Mouse (Mus musculus): ENCODE data around the gene Syt1.

DNA sequence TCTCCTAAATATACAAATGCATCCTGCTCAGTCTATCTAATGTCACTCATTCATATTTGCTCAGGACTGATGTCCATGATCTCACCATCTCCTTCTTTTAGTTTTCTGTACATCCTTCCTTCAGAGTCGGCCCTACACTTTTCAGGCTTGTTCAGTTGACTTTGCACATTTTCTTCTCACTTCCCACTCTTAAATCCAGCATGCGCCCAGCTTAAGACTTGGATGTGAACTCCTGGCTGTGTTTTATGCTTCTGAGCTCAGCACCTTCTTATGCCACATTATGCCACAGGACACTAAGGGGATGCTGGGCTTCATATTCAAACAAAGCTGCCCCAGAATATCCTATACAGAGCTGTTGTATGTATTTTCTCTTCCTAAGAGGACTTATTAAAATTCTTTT, 36.2 kb upstream of the Syt1 start:
- TF ChIP-seq CTCF (IDR thresholded peaks at IDR 0.05; ENCODE audit: borderline replicate concordance, extremely low read depth, insufficient read depth, insufficient read length) = no peak
- no peak for TF ChIP-seq POLR2A (IDR thresholded peaks at IDR 0.05; ENCODE audit: borderline replicate concordance, extremely low read depth, insufficient read depth, insufficient read length, poor library complexity, severe bottlenecking)
